10 mouse cellular contexts compared by ENCODE assay signal in the genomic region with DNA sequence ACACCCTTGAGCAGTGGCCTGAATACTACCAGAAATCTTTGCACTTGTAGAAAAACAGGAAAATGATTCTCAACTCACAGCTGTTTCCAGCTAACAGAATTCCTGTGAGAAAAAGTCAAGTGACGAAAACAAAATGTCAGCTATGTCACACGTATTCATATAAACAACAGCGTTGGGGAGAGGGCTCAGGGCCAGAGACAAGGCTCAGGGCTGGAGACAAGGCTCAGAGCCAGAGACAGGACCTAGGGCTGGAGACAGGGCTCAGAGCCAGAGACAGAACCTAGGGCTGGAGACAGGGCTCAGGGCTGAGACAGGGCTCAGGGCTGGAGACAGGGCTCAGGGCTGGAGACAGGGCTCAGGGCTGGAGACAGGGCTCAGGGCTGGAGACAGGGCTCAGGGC.
DNase-seq lines count a peak whose midpoint lies in the region; ATAC-seq and TF ChIP-seq lines count a peak whose summit lies in the region.
"Had no signal": no experiment of that assay in that cellular context is flagged by ENCODE, and none has a peak within 500 bp of the region (broad histone marks: within the 10 kb centered on the region; RNA-seq: fewer than 3 reads in every experiment).

No protein-coding gene starts in this region.

- H3K4me1 ChIP-seq in hindbrain, embryonic 10.5 days (replicated peaks), result peaks cover 23% of the 10 kb centered on the region
- H3K4me1 ChIP-seq in hindbrain, embryonic 14.5 days (replicated peaks; ENCODE audit: control insufficient read depth, insufficient read depth, low read length), result peaks cover 18% of the 10 kb centered on the region
- 0 out of 2 replicates have a peak, but pooled peaks cover 7% of the 10 kb centered on the region for H3K4me1 ChIP-seq in lung, embryonic 14.5 days (ENCODE audit: insufficient read depth)
- H3K4me1 ChIP-seq in heart, postnatal 0 days (ENCODE audit: control insufficient read depth, insufficient read depth), result peaks cover 7% of the 10 kb centered on the region; the same call in 1 of the 2 replicates
- peaks cover 10% of the 10 kb centered on the region; the same call in 1 of the 2 replicates for H3K4me1 ChIP-seq in limb, embryonic 11.5 days (ENCODE audit: control insufficient read depth, insufficient read depth, low read length)

- TF ChIP-seq CTCF in lung, embryonic 14.5 days (IDR thresholded peaks at IDR 0.05; ENCODE audit: low read depth), result no peak
- no peak for TF ChIP-seq CTCF in heart, postnatal 0 days (IDR thresholded peaks at IDR 0.05; ENCODE audit: low read depth)

- no peak for ATAC-seq in hindbrain, embryonic 14.5 days (ENCODE audit: low FRiP score)
- peak; percentile 83 for ATAC-seq in lung, embryonic 14.5 days (ENCODE audit: insufficient read depth)
- ATAC-seq in heart, postnatal 0 days (ENCODE audit: insufficient read depth, low read depth), result peak; percentile 29; the same call in 1 of the 2 replicates
- no peak for ATAC-seq in limb, embryonic 11.5 days (ENCODE audit: insufficient number of reproducible peaks, low FRiP score, low TSS enrichment, low read depth)

- no peak overlapping the region for H3K4me2 ChIP-seq in hindbrain, embryonic 14.5 days (replicated peaks)
- H3K4me2 ChIP-seq in lung, embryonic 14.5 days, result no peak overlapping the region
- H3K4me2 ChIP-seq in heart, postnatal 0 days (ENCODE audit: low read depth, low read length), result no peak overlapping the region
- no peak overlapping the region for H3K4me2 ChIP-seq in limb, embryonic 11.5 days (ENCODE audit: low read depth, severe bottlenecking)
- H3K4me2 ChIP-seq: limb, embryonic 13.5 days had no signal

- peak overlapping the region; percentile 62 for H3K27ac ChIP-seq in hindbrain, embryonic 10.5 days
- H3K27ac ChIP-seq in hindbrain, embryonic 14.5 days, result no peak overlapping the region
- no peak overlapping the region for H3K27ac ChIP-seq in lung, embryonic 14.5 days (ENCODE audit: low read depth)
- H3K27ac ChIP-seq in heart, postnatal 0 days (ENCODE audit: low read depth), result no peak overlapping the region
- no peak overlapping the region for H3K27ac ChIP-seq in limb, embryonic 11.5 days (replicated peaks; ENCODE audit: low read depth, low read length)
- H3K27ac ChIP-seq: gastrocnemius, adult 2 months; limb, embryonic 13.5 days had no signal

- WGBS in hindbrain, embryonic 10.5 days, result 68% methylated on average over 3 of the region's 3 CpGs
- 54% methylated on average over 3 of the region's 3 CpGs for WGBS in hindbrain, embryonic 14.5 days
- 23% methylated on average over 3 of the region's 3 CpGs for WGBS in lung, embryonic 14.5 days
- WGBS in heart, postnatal 0 days, result 27% methylated on average over 3 of the region's 3 CpGs
- WGBS in limb, embryonic 11.5 days, result 65% methylated on average over 3 of the region's 3 CpGs

- H3K4me3 ChIP-seq in hindbrain, embryonic 10.5 days, result no peak overlapping the region
- no peak overlapping the region for H3K4me3 ChIP-seq in hindbrain, embryonic 14.5 days (replicated peaks; ENCODE audit: low read length)
- H3K4me3 ChIP-seq in lung, embryonic 14.5 days (ENCODE audit: low read depth, low read length), result no peak overlapping the region
- H3K4me3 ChIP-seq in heart, postnatal 0 days (ENCODE audit: low read depth, low read length), result no peak overlapping the region
- no peak overlapping the region for H3K4me3 ChIP-seq in limb, embryonic 11.5 days (ENCODE audit: low read depth, low read length)
- H3K4me3 ChIP-seq: gastrocnemius, adult 2 months; limb, embryonic 13.5 days; megakaryocyte, embryonic 14.5 days had no signal

- H3K9me3 ChIP-seq in hindbrain, embryonic 10.5 days, result no peaks in the 10 kb centered on the region
- H3K9me3 ChIP-seq in hindbrain, embryonic 14.5 days (ENCODE audit: control insufficient read depth, low read length), result no peaks in the 10 kb centered on the region
- no peaks in the 10 kb centered on the region for H3K9me3 ChIP-seq in lung, embryonic 14.5 days (ENCODE audit: low read depth, low read length)
- H3K9me3 ChIP-seq in heart, postnatal 0 days (replicated peaks; ENCODE audit: control insufficient read depth, low read length), result no peaks in the 10 kb centered on the region
- no peaks in the 10 kb centered on the region for H3K9me3 ChIP-seq in limb, embryonic 11.5 days (ENCODE audit: control insufficient read depth, low read length)
- H3K9me3 ChIP-seq: limb, embryonic 13.5 days; megakaryocyte, embryonic 14.5 days had no signal

- no peaks in the 10 kb centered on the region for H3K27me3 ChIP-seq in hindbrain, embryonic 10.5 days (ENCODE audit: insufficient read depth, poor library complexity, severe bottlenecking)
- H3K27me3 ChIP-seq in hindbrain, embryonic 14.5 days (ENCODE audit: control insufficient read depth, insufficient read depth, low read length), result no peaks in the 10 kb centered on the region
- no peaks in the 10 kb centered on the region for H3K27me3 ChIP-seq in lung, embryonic 14.5 days (ENCODE audit: insufficient read depth, low read length)
- peaks cover 4% of the 10 kb centered on the region; the same call in 1 of the 2 replicates for H3K27me3 ChIP-seq in heart, postnatal 0 days (ENCODE audit: control insufficient read depth, insufficient read depth, low read length)
- H3K27me3 ChIP-seq in limb, embryonic 11.5 days (ENCODE audit: control insufficient read depth, insufficient read depth, low read length), result no peaks in the 10 kb centered on the region

- H3K36me3 ChIP-seq in hindbrain, embryonic 10.5 days, result no peaks in the 10 kb centered on the region
- H3K36me3 ChIP-seq in hindbrain, embryonic 14.5 days (replicated peaks; ENCODE audit: control insufficient read depth, insufficient read depth), result no peaks in the 10 kb centered on the region
- H3K36me3 ChIP-seq in lung, embryonic 14.5 days (ENCODE audit: insufficient read depth), result no peaks in the 10 kb centered on the region
- H3K36me3 ChIP-seq in heart, postnatal 0 days (replicated peaks; ENCODE audit: control insufficient read depth, insufficient read depth, low read length), result no peaks in the 10 kb centered on the region
- no peaks in the 10 kb centered on the region for H3K36me3 ChIP-seq in limb, embryonic 11.5 days (ENCODE audit: control insufficient read depth, insufficient read depth, low read length)
- H3K36me3 ChIP-seq: limb, embryonic 13.5 days had no signal

- DNase-seq in hindbrain, embryonic 10.5 days (ENCODE audit: low spot score), result no peak
- no peak for DNase-seq in hindbrain, embryonic 14.5 days (ENCODE audit: low spot score)
- peak; percentile 82 for DNase-seq in lung, embryonic 14.5 days
- DNase-seq in lung, adult 18-20 months, result no peak
- no peak for DNase-seq in heart, postnatal 0 days (ENCODE audit: low spot score)
- peak; percentile 18 for DNase-seq in limb, embryonic 11.5 days (ENCODE audit: low spot score)
- no peak for DNase-seq in adrenal gland, postnatal 14 days
- DNase-seq: gastrocnemius, adult 2 months had no signal

- no peak overlapping the region for H3K9ac ChIP-seq in hindbrain, embryonic 14.5 days
- H3K9ac ChIP-seq in lung, embryonic 14.5 days, result no peak overlapping the region
- H3K9ac ChIP-seq in heart, postnatal 0 days (replicated peaks; ENCODE audit: low read depth, low read length), result no peak overlapping the region
- no peak overlapping the region for H3K9ac ChIP-seq in limb, embryonic 11.5 days (ENCODE audit: low read length)
- H3K9ac ChIP-seq: limb, embryonic 13.5 days had no signal

- no peak for TF ChIP-seq EP300 in heart, postnatal 0 days (IDR thresholded peaks at IDR 0.05; ENCODE audit: low read depth)

Comparison
In these comparisons a context has a peak if more than half of its experiments do, and no peak if none do; other contexts are left out.
1. DNase-seq: peak in lung, embryonic 14.5 days (single experiment) and limb, embryonic 11.5 days (single experiment); none in hindbrain, embryonic 10.5 days (single experiment), hindbrain, embryonic 14.5 days (single experiment), lung, adult 18-20 months (0 of 2), heart, postnatal 0 days (single experiment) and adrenal gland, postnatal 14 days (single experiment).
2. ATAC-seq: peak in lung, embryonic 14.5 days (single experiment) and heart, postnatal 0 days (single experiment); none in hindbrain, embryonic 14.5 days (single experiment) and limb, embryonic 11.5 days (single experiment).